Comparison of ENCODE assay signal across 8 mouse cellular contexts in the genomic region with DNA sequence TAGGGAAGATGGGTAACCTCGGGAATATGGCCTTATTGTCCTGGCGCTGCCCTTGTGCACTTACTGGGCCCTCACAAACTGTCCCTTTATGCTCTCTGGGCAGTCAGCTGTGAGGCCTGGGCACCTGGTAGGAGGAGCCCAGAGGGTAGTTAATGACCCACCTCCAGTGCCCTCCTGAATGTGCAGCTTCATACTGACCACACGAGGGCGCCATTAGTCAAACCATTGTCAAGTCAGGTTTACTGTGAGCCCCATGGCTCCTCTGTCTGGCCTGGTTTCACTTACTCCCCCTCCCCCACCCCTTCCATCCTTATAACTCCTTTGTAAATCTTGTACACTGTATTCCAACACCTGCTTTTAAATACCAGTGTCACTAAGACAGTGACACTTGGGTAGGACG. TPM values are rescaled to one million over a fixed set of nuclear protein-coding genes. Genes with fewer than 3 reads are reported as not detected.
DNase-seq lines count a peak whose midpoint lies in the region; ATAC-seq lines count a peak whose summit lies in the region.

No protein-coding gene starts in this region.

- ATAC-seq in heart, embryonic 15.5 days (replicated peaks; ENCODE audit: insufficient number of reproducible peaks, insufficient read depth, low FRiP score, low read depth) = peak; percentile 50
- ATAC-seq in megakaryocyte progenitor cell, adult 5-6 weeks (replicated peaks; ENCODE audit: poor library complexity) = peak; percentile 82
- ATAC-seq in stomach, embryonic 16.5 days (ENCODE audit: insufficient read depth, low FRiP score) = peak; percentile 38; the same call in 1 of the 2 replicates

- no peaks in the 10 kb centered on the region for H3K9me3 ChIP-seq in heart, embryonic 15.5 days (replicated peaks)
- H3K9me3 ChIP-seq in stomach, embryonic 16.5 days (replicated peaks; ENCODE audit: control insufficient read depth, low read length) = 0 out of 2 replicates have a peak, but pooled peaks cover 2% of the 10 kb centered on the region

- no peak overlapping the region for H3K4me3 ChIP-seq in heart, embryonic 15.5 days
- H3K4me3 ChIP-seq in stomach, embryonic 16.5 days (replicated peaks; ENCODE audit: low read length) = no peak overlapping the region

- no peaks in the 10 kb centered on the region for H3K4me1 ChIP-seq in heart, embryonic 15.5 days (replicated peaks)
- H3K4me1 ChIP-seq in stomach, embryonic 16.5 days (ENCODE audit: control insufficient read depth, insufficient read depth, low read length) = no peaks in the 10 kb centered on the region

- peak; percentile 60 for DNase-seq in layer of hippocampus, adult 11-12 months (ENCODE audit: low spot score)
- DNase-seq in layer of hippocampus, adult 9-10 months (ENCODE audit: low spot score) = no peak
- peak; percentile 37 for DNase-seq in adrenal gland, adult 2 months
- peak; percentile 77 for DNase-seq in embryo, embryonic 11.5 days (ENCODE audit: low read depth, low spot score)
- DNase-seq in kidney, postnatal 14 days = peak; percentile 73

- no peaks in the 10 kb centered on the region for H3K27me3 ChIP-seq in heart, embryonic 15.5 days
- no peaks in the 10 kb centered on the region for H3K27me3 ChIP-seq in stomach, embryonic 16.5 days (ENCODE audit: control insufficient read depth, insufficient read depth, low read length)

- no peak overlapping the region for H3K4me2 ChIP-seq in heart, embryonic 15.5 days
- no peak overlapping the region for H3K4me2 ChIP-seq in stomach, embryonic 16.5 days (ENCODE audit: low read depth, low read length)

- H3K9ac ChIP-seq in heart, embryonic 15.5 days = no peak overlapping the region
- no peak overlapping the region for H3K9ac ChIP-seq in stomach, embryonic 16.5 days (ENCODE audit: low read length)

- no peaks in the 10 kb centered on the region for H3K36me3 ChIP-seq in heart, embryonic 15.5 days
- no peaks in the 10 kb centered on the region; the same call in 1 of the 2 replicates for H3K36me3 ChIP-seq in stomach, embryonic 16.5 days (ENCODE audit: control insufficient read depth, insufficient read depth, low read length)

- 29% methylated on average over 5 of the region's 5 CpGs for WGBS in heart, embryonic 15.5 days
- WGBS in stomach, embryonic 16.5 days = 31% methylated on average over 5 of the region's 5 CpGs

- no peak overlapping the region for H3K27ac ChIP-seq in heart, embryonic 15.5 days
- no peak overlapping the region for H3K27ac ChIP-seq in stomach, embryonic 16.5 days (ENCODE audit: low read length)

RNA-seq across cellular contexts. Expression of a gene that starts 47.1 kb away (rescaled TPM):
- total RNA-seq in adrenal gland, adult 2 months (2021) = 1 to 10 TPM in 1 of 2 experiments, under 1 TPM in 1; 0.24 to 1.8 TPM
- polyA plus RNA-seq in adrenal gland, adult 2 months (2012; rRNA removed) = 0.12 and 0.33 TPM in 2 replicates
- 0.10 and 0.19 TPM in 2 replicates for polyA plus RNA-seq in heart, embryonic 15.5 days (2015; fragmentation: Nextera tagmentation; extraction: Ambion mirVana)
- total RNA-seq in megakaryocyte progenitor cell, adult 5-6 weeks (2015) = 0.15 and 0.72 TPM in 2 replicates
- 0.44 and 0.79 TPM in 2 replicates for total RNA-seq in megakaryocyte progenitor cell, adult 5-6 weeks (2017)
- 0.47 and 0.54 TPM in 2 replicates for polyA plus RNA-seq in stomach, embryonic 16.5 days (2015; fragmentation: Nextera tagmentation; extraction: Ambion mirVana)

RNA-seq across cellular contexts. Expression of a gene that starts 58.4 kb away (rescaled TPM):
- total RNA-seq in adrenal gland, adult 2 months (2021) = 1 to 10 TPM in 1 of 2 experiments, under 1 TPM in 1; 0.66 to 4.1 TPM
- polyA plus RNA-seq in adrenal gland, adult 2 months (2012; rRNA removed) = 0.17 and 0.52 TPM in 2 replicates
- polyA plus RNA-seq in heart, embryonic 15.5 days (2015; fragmentation: Nextera tagmentation; extraction: Ambion mirVana) = 1.2 and 1.5 TPM in 2 replicates
- 8.3 and 17.8 TPM in 2 replicates for total RNA-seq in megakaryocyte progenitor cell, adult 5-6 weeks (2015)
- total RNA-seq in megakaryocyte progenitor cell, adult 5-6 weeks (2017) = 21.9 and 28.2 TPM in 2 replicates
- 11.7 and 12.5 TPM in 2 replicates for polyA plus RNA-seq in stomach, embryonic 16.5 days (2015; fragmentation: Nextera tagmentation; extraction: Ambion mirVana)
